Mouse (Mus musculus) MEL (cell line): ENCODE measurements around the gene 9130023H24Rik. TPM values are rescaled to one million over a fixed set of nuclear protein-coding genes. Genes with fewer than 3 reads are reported as not detected.

ENCODE experiments used
- DNase-seq: peaks from one replicate; pipeline ENCODE4 v3.0.0; 2011; ENCODE audit warnings: low read depth, low spot score
- H3K27ac ChIP-seq: 2 replicates; pipeline ENCODE4 v1.5.1; 2012; ENCODE audit warnings: low read depth, mild to moderate bottlenecking, control low read depth, low read length, moderate library complexity; ENCODE audit not compliant: control insufficient read depth
- H3K27me3 ChIP-seq, 2 experiments: fragments of 150-350 bp in 1 of 2; sonication (generic) in 1 of 2; 2 replicates each; pipeline ENCODE4 v1.6.1; 2012; ENCODE audit warnings: low read length in 2 of 2, mild to moderate bottlenecking in 2 of 2, improper control_type of control experiment in 1 of 2, moderate library complexity in 1 of 2; ENCODE audit not compliant: insufficient read depth in 2 of 2, control insufficient read depth in 1 of 2
- H3K36me3 ChIP-seq, 2 experiments: 2 replicates each; pipeline ENCODE4 v1.6.1; 2012 to 2014; ENCODE audit warnings: low read length in 2 of 2, improper control_type of control experiment in 1 of 2, inconsistent platforms in 1 of 2, mild to moderate bottlenecking in 1 of 2; ENCODE audit not compliant: insufficient read depth in 2 of 2, control insufficient read depth in 1 of 2
- H3K4me1 ChIP-seq, 2 experiments: fragments of 150-350 bp in 1 of 2; sonication (generic) in 1 of 2; 2 replicates each; pipeline ENCODE4 v1.6.1; 2012; ENCODE audit warnings: low read length in 2 of 2, improper control_type of control experiment in 1 of 2, mild to moderate bottlenecking in 1 of 2; ENCODE audit not compliant: insufficient read depth in 2 of 2, control insufficient read depth in 1 of 2
- H3K4me3 ChIP-seq, 2 experiments: fragments of 150-350 bp in 1 of 2; sonication (generic) in 1 of 2; 2 replicates each; pipeline ENCODE4 v1.5.1; 2012; ENCODE audit warnings: low read depth in 2 of 2, low read length in 2 of 2, mild to moderate bottlenecking in 2 of 2, moderate library complexity in 2 of 2, control low read depth in 1 of 2, improper control_type of control experiment in 1 of 2; ENCODE audit not compliant: control insufficient read depth in 1 of 2, insufficient read depth in 1 of 2
- H3K79me2 ChIP-seq: 2 replicates; pipeline ENCODE4 v1.6.1; 2012; ENCODE audit warnings: mild to moderate bottlenecking, low read length, moderate library complexity; ENCODE audit not compliant: control insufficient read depth, poor library complexity, insufficient read depth
- H3K9ac ChIP-seq: 2 replicates; pipeline ENCODE4 v1.6.1; 2012; ENCODE audit warnings: low read depth, mild to moderate bottlenecking, control low read depth, low read length, moderate library complexity; ENCODE audit not compliant: control insufficient read depth, poor library complexity, severe bottlenecking
- H3K9me3 ChIP-seq: fragments of 150-350 bp; sonication (generic); replicated peaks from 2 replicates; pipeline ENCODE4 v1.6.1; 2012; ENCODE audit warnings: mild to moderate bottlenecking, low read length, improper control_type of control experiment, moderate library complexity; ENCODE audit not compliant: insufficient read depth
- E2F4 ChIP-seq: IDR thresholded peaks from 2 replicates; pipeline ENCODE4 v1.6.1; 2011; ENCODE audit warnings: low read depth, low read length, improper control_type of control experiment, borderline replicate concordance
- EP300 ChIP-seq, 2 experiments: IDR thresholded peaks; 2 replicates each; pipeline ENCODE4 v1.6.1; 2011; ENCODE audit warnings: improper control_type of control experiment in 2 of 2, low read length in 2 of 2, low read depth in 1 of 2, mild to moderate bottlenecking in 1 of 2
- GABPA ChIP-seq: IDR thresholded peaks from 2 replicates; pipeline ENCODE4 v1.6.1; 2012; ENCODE audit warnings: low read depth, mild to moderate bottlenecking, inconsistent platforms, low read length, improper control_type of control experiment, moderate library complexity
- HCFC1 ChIP-seq: IDR thresholded peaks from 2 replicates; pipeline ENCODE4 v1.6.1; 2012; ENCODE audit warnings: low read depth, mild to moderate bottlenecking, inconsistent platforms, low read length, improper control_type of control experiment, moderate library complexity
- MAX ChIP-seq: IDR thresholded peaks from 2 replicates; pipeline ENCODE4 v1.6.1; 2011; ENCODE audit warnings: low read length, improper control_type of control experiment
- MAZ ChIP-seq: IDR thresholded peaks from 2 replicates; pipeline ENCODE4 v1.6.1; 2012; ENCODE audit warnings: low read depth, mild to moderate bottlenecking, inconsistent platforms, low read length, improper control_type of control experiment
- MXI1 ChIP-seq: IDR thresholded peaks from 2 replicates; pipeline ENCODE4 v1.6.1; 2011; ENCODE audit warnings: mild to moderate bottlenecking, low read depth, low read length, improper control_type of control experiment
- MYB ChIP-seq: IDR thresholded peaks from 2 replicates; pipeline ENCODE4 v1.6.1; 2011; ENCODE audit warnings: mild to moderate bottlenecking, low read depth, low read length, improper control_type of control experiment
- MYC ChIP-seq: IDR thresholded peaks from 2 replicates; pipeline ENCODE4 v1.6.1; 2011; ENCODE audit warnings: low read depth, mild to moderate bottlenecking, low read length, improper control_type of control experiment, moderate library complexity
- NELFE ChIP-seq: IDR thresholded peaks from 2 replicates; pipeline ENCODE4 v1.6.1; 2011; ENCODE audit warnings: low read depth, low read length, improper control_type of control experiment
- NRF1 ChIP-seq: IDR thresholded peaks from 2 replicates; pipeline ENCODE4 v1.6.1; 2014; ENCODE audit warnings: low read depth, mild to moderate bottlenecking, inconsistent platforms, low read length, improper control_type of control experiment, moderate library complexity; ENCODE audit not compliant: poor library complexity, insufficient read depth, severe bottlenecking
- POLR2A ChIP-seq, 2 experiments: IDR thresholded peaks; 2 replicates each; pipeline ENCODE4 v1.6.1; 2011 to 2012; ENCODE audit warnings: low read length in 2 of 2, mild to moderate bottlenecking in 2 of 2, control low read depth in 1 of 2, improper control_type of control experiment in 1 of 2, low read depth in 1 of 2, moderate library complexity in 1 of 2; ENCODE audit not compliant: control insufficient read depth in 1 of 2, insufficient read depth in 1 of 2, poor library complexity in 1 of 2
- POLR2AphosphoS2 ChIP-seq: IDR thresholded peaks from 2 replicates; pipeline ENCODE4 v1.6.1; 2011; ENCODE audit warnings: low read length, improper control_type of control experiment
- RAD21 ChIP-seq: IDR thresholded peaks from 2 replicates; pipeline ENCODE4 v1.6.1; 2011; ENCODE audit warnings: mild to moderate bottlenecking, low read depth, low read length, improper control_type of control experiment
- RCOR1 ChIP-seq: IDR thresholded peaks from 2 replicates; pipeline ENCODE4 v1.6.1; 2012; ENCODE audit warnings: low read depth, mild to moderate bottlenecking, inconsistent platforms, low read length, improper control_type of control experiment
- SIN3A ChIP-seq: IDR thresholded peaks from 2 replicates; pipeline ENCODE4 v1.6.1; 2012; ENCODE audit warnings: low read length, improper control_type of control experiment, inconsistent platforms
- TBP ChIP-seq: IDR thresholded peaks from 2 replicates; pipeline ENCODE4 v1.8.0; 2011; ENCODE audit warnings: low read depth, low read length, improper control_type of control experiment
- USF1 ChIP-seq: IDR thresholded peaks from 2 replicates; pipeline ENCODE4 v1.6.1; 2014; ENCODE audit warnings: low read depth, mild to moderate bottlenecking, inconsistent platforms, low read length, improper control_type of control experiment, moderate library complexity
- USF2 ChIP-seq, 2 experiments: IDR thresholded peaks; 2 replicates each; pipeline ENCODE4 v1.6.1; 2011 to 2012; ENCODE audit warnings: improper control_type of control experiment in 2 of 2, low read length in 2 of 2, borderline replicate concordance in 1 of 2, inconsistent platforms in 1 of 2, low read depth in 1 of 2, mild to moderate bottlenecking in 1 of 2; ENCODE audit not compliant: insufficient read depth in 1 of 2
- ZKSCAN1 ChIP-seq: IDR thresholded peaks from 2 replicates; pipeline ENCODE4 v1.6.1; 2012; ENCODE audit warnings: low read depth, mild to moderate bottlenecking, inconsistent platforms, low read length, improper control_type of control experiment, moderate library complexity
- ZMIZ1 ChIP-seq: IDR thresholded peaks from 2 replicates; pipeline ENCODE4 v1.6.1; 2012; ENCODE audit warnings: low read depth, mild to moderate bottlenecking, inconsistent platforms, low read length, improper control_type of control experiment, moderate library complexity
- polyA plus RNA-seq, 2 experiments: library from polyadenylated mRNA; stranded (reverse) in 1 of 2; unstranded in 1 of 2; fragments of >175 nt in 1 of 2; fragments of >200 nt in 1 of 2; gene quantifications; 2 replicates each; pipeline versions ENCODE4 v1.2.1 to v1.2.4; 2012; ENCODE audit warnings: low replicate concordance in 2 of 2, low read depth in 1 of 2; ENCODE audit not compliant: insufficient read length in 2 of 2, insufficient read depth in 1 of 2, missing spikeins in 1 of 2
- total RNA-seq: library from RNA; depleted of rRNA; stranded (reverse); fragments of 300-350 nt; gene quantifications from 2 replicates; pipeline ENCODE4 v1.2.3, GENCODE M21; 2012

Gene 9130023H24Rik
- total and polyA plus RNA-seq, 3 experiments, result 0.96 to 1.5 TPM; not detected in 1

- peaks cover 0 to 11% of the 10 kb centered on the region in 2 experiments; a peak in 3 of 4 replicates for H3K4me1 ChIP-seq
- no peaks in the 10 kb centered on the region for H3K27me3 ChIP-seq
- H3K4me3 ChIP-seq, result peak overlapping the region; percentile 80 to 93
- H3K9me3 ChIP-seq, result no peaks in the 10 kb centered on the region
- peaks cover 0 to 7% of the 10 kb centered on the region in 2 experiments; a peak in 2 of 4 replicates for H3K36me3 ChIP-seq
- H3K9ac ChIP-seq, result peak overlapping the region; percentile 94
- H3K79me2 ChIP-seq, result peaks cover 6% of the 10 kb centered on the region
- no peak for DNase-seq
- H3K27ac ChIP-seq, result peak overlapping the region; percentile 99
- TF ChIP-seq SIN3A, result peak; percentile 72
- TF ChIP-seq HCFC1, result peak; percentile 85
- peak; percentile 66; the same call in 1 of the 2 replicates for TF ChIP-seq MAX
- TF ChIP-seq RCOR1, result no peak
- no peak for TF ChIP-seq ZKSCAN1
- peak; percentile 35 for TF ChIP-seq NELFE
- no peak for TF ChIP-seq POLR2AphosphoS2
- no peak for TF ChIP-seq E2F4
- TF ChIP-seq ZMIZ1, result no peak; the same call in 1 of the 2 replicates
- TF ChIP-seq NRF1, result no peak
- TF ChIP-seq EP300 (IDR thresholded peaks at IDR 0.05; ENCODE audit: low read depth in 1 of 2, low read length in 2 of 2), result peak in 1 of 2 experiments; percentile 14; a peak in 1 of 4 replicates
- TF ChIP-seq TBP, result no peak
- TF ChIP-seq USF2 (IDR thresholded peaks at IDR 0.05; ENCODE audit: borderline replicate concordance in 1 of 2, insufficient read depth in 1 of 2, low read depth in 1 of 2, low read length in 2 of 2), result no peak
- 0 out of 2 replicates have a peak, but pooled peaks have one; percentile 26 for TF ChIP-seq MXI1
- peak; percentile 51; the same call in 1 of the 2 replicates for TF ChIP-seq MYC
- 0 out of 2 replicates have a peak, but pooled peaks have one; percentile 12 for TF ChIP-seq USF1
- TF ChIP-seq MYB, result 0 out of 2 replicates have a peak, but pooled peaks have one; percentile 40
- peak in 1 of 2 experiments; percentile 67; a peak in 2 of 4 replicates for TF ChIP-seq POLR2A (IDR thresholded peaks at IDR 0.05; ENCODE audit: control insufficient read depth in 1 of 2, insufficient read depth in 1 of 2, low read depth in 1 of 2, low read length in 2 of 2, poor library complexity in 1 of 2)
- TF ChIP-seq GABPA, result no peak; the same call in 1 of the 2 replicates
- no peak for TF ChIP-seq RAD21
- no peak for TF ChIP-seq MAZ
Observed at GRCm38 (mm10) chr7:128237593-128237926, 271 bp downstream of the 9130023H24Rik start.
